Mouse (Mus musculus): ENCODE data around the gene Car8. TPM values are rescaled to one million over a fixed set of nuclear protein-coding genes. Genes with fewer than 3 reads are reported as not detected.

Car8 gene
- total RNA-seq, 4 experiments from 2014 or later = 9.6 to 14.0 (median 10.0) TPM

Small RNA genes lying within 50 kb of the gene (microRNA-seq; reads per million reads assigned to microRNA genes)
- not detected for gene Gm25355
